Mouse (Mus musculus) adrenal gland, adult 8-10 months (tissue): ENCODE results near the gene Supt5. TPM values are rescaled to one million over a fixed set of nuclear protein-coding genes. Genes with fewer than 3 reads are reported as not detected.
A peak's percentile ranks its signal among the peaks of the same experiment; 100 is the strongest.

Experiments
- DNase-seq: peaks from one replicate; pipeline ENCODE4 v3.0.0; 2022
- total RNA-seq, 4 experiments: library from RNA; stranded (reverse); gene quantifications; 2 replicates each; pipeline ENCODE4 v1.2.4; 2022

The Supt5 gene
- total RNA-seq, 4 experiments from 2014 or later, result 135 to 251 (median 169) TPM

DNA sequence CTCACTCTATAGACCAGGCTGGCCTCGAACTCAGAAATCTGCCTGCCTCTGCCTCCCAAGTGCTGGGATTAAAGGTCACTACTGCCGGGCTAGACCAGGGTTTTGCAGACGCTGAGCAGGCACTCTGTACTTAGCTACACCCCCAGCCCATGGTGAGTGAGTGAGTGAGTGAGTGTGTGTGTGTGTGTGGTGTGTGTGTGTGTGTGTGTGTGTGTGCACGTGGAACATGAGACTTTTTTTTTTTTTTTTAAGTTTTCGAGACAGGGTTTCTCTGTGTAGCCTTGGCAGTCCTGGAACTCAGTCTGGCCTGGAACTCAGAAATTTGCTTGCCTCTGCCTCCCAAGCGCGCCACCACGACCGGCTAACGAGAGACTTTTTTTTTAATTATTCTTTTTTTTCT is 36.1 kb upstream of the Supt5 start:
- DNase-seq, result no peak

DNA sequence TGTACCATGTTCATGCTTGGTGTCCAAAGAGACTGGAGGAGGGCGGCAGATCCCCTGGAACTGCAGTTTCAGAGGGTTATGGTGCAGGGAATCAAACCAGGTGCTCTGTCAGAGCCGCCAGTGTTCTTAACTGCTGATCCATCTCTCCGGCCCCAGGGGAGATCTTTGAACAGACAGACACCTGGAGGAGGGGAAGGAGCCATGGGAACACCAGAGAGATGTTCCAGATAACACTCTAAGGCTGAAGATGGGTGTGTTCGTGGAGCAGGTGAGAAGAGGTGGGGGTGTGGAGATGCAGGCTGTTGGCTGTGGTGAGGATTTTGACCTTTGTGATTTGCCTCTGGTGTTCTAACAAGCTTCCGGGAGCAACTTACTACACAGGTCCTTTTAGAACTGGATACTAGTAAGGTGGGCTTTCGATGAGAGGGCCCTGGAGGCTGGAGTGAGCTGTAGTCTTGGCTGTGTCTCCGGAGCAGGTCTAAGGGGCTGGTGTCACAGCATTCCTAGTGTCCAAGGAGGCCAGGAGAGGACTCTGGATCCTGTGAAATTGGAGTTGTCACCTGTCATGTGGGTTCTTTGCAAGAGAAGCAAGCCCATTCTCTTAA is 35.4 kb upstream of the Supt5 start:
- no peak for DNase-seq

DNA sequence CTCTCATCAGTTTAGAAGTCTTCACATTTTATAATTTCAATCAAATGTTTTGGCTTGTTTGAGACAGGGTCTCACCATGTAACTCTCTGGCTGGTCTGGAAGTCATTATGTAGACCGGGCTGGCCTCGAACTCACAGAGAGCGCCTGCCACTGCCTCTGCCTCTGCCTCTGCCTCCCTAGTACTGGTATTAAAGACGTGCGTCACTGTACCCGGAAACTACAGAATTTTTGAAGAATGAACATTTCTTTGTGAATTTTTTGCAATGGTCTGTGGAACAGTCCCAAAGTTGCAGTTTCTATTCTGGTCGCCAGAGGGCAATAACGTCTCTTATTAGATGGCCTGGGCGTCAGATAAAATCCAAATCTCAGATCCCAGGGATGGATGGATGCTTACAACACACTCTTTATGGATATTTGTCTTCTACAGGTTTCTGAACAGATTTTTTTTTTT is 34.6 kb upstream of the Supt5 start:
- peak; percentile 77 for DNase-seq

DNA sequence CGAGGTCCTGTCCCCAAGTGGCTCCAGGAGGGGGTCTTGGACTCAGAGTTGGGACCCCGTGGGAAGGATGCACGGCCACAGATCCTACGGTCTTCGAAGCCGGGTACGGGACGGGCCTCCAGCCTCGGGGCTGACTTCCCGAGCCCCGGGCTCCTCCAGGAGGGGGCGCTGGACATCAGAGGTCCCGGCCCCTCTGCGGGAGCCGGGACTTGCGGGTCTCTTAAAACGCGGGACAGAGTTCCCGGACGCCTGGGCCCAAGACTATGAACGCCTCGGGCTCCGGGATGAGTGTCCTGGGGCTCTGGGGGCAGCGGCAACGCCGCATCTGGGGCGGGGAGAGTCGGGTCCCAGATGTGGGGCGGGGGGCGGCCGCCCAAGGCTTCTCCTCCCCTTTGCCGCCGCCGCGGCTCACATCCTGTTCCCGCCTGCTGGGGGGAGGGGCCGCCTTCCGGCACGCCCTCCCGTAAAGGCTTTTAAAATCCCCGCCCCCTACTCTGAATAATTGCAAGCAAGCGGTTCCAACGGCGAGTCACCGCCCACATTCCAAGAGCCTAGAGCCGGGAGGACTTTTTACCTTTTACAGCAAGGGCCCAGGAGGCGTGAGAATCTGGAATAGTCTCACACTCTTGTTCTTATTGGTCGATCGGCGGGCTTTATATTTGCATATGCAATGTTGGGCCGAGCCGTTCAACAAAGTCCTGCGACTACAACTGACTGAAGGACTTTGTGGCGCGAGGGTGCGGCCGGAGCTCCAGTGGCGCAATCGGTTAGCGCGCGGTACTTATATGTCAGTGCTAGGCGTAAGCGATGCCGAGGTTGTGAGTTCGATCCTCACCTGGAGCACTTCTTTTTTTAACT is 33.9 kb upstream of the Supt5 start, which contains the start of gene Plekhg2:
TSS of gene Plekhg2 (minus strand) at position 349 of the 858 bp plus-strand sequence.
- peak; percentile 98 for DNase-seq

DNA sequence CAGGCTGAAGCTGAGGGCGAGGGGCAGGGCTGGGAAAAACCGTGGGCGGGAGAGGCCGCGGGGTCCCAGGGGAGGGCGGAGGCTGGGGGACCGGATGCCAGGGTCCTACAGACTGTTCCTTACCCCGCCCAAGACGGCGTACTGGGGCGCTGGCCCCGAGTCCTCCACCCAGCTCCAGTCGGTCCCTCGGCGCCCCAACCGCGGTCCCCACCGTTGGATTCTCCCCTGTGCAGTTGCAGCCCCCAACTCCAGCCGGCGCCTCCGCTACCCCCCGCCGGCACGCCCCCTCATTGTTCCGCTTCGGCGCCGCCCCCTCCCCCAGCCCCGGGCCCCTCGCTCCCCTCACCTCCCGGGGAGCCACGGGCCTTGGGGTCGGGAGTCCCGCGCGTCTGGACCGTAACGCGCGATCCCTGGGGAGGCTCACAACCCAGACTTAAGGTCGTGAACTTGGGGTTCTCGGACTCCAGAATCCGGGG is 33.0 kb upstream of the Supt5 start:
- DNase-seq, result peak; percentile 49

DNA sequence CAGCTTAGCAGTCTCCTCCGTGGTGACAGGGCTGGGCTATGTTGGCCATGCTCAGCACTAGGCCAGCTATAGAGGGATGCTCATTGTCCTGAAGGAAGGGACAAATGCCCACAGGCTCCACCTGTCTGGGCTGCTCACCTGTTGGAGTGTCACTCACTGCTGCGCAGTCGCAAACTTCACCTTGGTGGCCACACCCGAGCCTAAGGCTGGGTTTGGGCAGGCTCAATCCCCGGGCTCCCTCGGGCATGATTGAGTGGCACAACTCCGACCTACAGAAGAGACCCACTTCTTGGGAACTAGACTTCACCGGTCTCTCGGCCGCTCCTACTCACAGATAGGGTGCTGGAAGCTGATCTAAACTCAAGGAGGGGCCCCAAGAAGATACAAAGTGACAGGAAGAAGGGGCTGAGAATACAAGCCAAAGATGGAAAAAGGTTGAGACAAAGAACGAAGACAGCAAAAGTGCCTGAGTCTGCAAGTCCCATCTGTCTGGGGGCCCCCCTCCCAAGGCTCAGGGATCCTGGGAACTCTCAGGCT is 32.5 kb upstream of the Supt5 start:
- no peak for DNase-seq

DNA sequence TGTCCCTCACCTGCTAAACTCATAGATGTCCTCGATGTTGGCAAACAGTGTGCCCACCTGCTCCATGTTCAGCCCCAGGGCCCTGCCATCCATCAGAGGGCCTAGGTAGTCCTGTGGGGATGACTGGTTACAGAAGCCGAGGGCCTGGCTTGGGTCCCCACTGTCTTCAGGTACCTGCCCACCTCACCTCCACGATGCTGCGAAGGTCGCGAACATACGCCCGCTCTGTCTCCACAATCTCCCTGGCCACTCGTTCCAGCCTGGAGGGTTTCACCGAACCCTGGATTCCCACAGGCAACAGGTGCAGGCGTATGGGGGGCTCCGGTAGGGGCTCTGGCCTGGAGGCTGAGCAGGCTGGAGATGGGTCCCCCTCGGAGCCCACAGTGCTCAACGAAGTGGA is 31.5 kb upstream of the Supt5 start:
- no peak for DNase-seq

DNA sequence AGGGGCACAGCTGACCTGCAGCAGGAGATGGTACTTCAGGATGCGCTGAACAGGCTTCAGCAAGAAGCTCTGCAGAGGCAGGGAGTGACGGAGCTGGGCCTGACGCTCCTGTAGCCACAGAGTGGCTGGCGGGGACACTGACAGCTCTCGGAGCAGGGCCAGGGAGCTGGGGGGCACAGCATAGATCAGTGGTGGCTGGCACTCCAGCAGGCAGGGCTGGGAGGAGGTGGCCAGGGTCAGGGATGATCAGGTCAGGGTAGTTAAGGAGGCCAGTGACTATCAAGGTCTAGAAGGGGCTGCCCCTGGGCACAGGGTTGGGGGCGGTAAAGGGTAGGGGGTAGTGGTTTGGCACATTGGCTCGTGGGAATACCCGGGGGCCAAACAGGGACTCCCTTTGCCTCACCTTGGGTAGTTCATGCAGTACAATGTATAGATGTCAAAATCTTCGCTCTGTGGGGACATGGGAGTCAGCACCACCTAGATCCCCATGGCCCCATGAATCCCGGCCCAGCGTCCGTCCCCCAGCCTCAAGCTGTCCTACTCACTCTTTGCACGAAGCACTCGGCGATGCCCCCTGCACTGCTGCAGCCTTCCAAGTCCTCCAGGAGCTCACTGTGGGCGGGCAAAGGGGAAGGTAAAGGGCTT is 29.9 kb upstream of the Supt5 start:
- DNase-seq, result no peak

DNA sequence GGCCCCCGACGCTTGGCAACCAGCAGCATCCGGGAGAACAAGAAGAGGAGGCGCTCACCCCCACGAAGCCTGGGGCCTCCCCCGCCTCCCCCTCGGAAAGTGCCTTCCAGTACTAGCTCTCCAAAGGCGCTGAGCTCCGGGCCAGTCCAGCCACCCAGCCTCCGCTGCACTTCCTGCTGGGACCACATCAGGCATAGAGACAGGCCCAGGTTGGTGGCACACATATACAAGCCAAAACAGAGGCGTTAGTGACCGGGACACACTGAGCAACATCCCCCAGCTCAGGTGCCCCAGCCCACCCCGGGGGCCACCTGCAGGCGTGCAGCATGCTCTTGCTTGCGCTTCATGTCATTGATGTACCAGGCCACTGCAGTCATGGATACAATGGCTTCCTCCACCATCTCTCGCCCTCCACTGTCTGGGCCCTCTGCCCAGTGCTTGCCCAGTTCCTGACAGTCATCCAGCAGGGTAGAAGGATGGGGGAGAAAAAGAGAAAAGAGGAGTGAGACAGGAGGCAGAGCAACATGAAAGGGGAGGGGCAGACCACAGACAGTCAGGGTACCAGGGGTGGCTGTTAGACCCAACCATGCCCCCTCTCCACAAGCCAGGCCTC is 29.2 kb upstream of the Supt5 start:
- no peak for DNase-seq

DNA sequence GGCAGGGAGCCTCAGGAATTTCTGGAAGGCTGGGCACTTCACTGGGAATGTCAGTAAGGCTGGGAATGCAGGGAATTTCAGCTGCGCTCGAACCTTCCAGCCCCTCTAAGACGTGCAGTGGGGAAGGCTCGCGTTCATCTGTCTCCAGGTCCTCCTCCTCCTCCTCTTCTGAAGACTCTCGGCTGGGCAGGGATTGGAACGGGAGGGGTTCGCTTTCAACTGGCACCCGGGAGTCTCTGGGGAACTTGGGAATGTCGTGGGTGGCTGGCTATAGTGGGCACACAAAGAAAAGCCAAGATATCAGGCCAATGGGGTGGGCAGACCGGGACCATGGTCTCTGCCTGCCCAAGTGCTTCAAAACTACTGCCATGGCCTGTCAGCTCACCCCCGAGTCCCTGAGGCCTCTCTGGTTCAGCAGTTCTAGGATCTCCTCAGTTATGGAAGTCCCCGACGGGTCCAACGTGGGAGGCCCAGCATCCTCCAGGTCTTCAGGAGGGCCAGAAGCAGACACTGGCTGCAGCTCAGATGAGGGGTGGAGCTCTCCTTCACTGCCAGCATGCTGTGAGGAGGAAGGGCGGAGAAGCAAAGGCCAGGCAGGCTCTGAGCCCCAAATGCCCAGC is 24.0 kb upstream of the Supt5 start:
- no peak for DNase-seq

DNA sequence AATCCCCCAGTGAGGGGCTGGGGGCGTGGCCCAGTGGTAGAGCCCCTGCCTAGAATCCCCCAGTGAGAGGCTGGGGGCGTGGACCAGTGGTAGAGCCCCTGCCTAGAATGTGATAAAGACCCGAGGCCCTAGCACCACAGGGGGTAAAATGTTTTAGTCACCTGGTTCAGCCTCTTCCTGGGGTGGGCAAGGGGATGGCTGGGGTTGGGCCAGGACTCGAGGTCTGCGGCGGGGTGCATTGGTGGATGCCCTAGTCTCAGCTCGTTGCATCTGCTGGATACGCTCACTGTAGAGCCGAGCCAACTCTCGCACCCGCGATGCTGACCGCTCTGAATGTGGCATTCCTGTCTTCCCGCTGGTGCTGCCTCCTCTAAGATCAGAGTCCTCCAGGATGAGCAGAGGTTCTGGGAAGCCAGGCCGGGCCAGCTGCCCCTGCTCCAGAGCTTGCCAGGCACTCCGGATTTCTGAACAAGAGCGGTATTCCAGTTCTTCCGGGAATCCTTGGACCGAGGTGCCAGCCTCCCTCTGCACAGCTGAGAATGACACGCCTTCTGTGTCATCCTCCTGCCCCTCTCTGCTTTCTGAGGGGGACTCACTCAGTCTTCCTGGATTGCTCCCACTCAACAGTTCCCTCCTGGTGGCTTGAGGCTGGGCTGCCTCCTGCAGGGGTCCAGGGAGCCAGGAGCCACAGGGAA is 23.2 kb upstream of the Supt5 start:
- no peak for DNase-seq

DNA sequence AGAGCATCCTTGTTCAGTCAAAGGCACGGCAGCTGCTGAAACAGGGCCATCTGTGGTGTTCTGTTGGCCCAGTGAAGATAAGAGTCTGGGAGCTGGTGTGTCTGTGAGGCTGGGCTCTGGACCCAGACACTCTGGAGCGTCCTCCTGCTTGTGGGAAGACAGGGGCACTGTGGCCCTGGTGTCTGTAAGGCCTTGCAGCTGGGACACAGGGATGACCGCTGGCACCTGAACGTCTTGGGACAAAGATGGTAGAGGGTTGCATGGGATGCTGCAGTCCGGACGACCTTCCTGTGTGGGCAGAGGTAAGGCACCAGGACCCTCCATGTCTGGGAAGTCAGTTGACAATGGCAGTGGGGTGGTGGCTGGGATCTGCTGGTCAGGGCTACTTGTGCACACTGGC is 21.7 kb upstream of the Supt5 start:
- DNase-seq, result no peak

DNA sequence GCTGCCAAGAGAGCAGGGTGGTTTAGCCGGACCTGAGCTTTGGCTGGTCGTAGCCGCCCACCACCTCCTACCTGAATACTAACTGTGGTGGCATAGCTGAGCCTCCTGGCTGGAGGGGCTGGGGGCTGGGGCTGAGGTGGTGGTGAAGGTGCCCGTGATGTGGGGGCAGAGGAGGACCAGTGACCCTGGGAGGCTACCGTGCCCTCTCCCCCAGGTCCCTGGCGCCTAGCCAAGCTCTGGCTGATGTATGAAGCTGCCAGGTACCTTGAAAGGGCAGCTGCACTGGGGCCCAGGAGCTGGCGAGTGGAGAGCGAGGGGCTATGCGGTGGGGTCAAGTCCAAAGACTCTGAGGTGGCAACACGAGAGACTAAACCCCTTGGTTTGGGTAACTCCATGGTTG is 21.3 kb upstream of the Supt5 start:
- DNase-seq, result no peak

DNA sequence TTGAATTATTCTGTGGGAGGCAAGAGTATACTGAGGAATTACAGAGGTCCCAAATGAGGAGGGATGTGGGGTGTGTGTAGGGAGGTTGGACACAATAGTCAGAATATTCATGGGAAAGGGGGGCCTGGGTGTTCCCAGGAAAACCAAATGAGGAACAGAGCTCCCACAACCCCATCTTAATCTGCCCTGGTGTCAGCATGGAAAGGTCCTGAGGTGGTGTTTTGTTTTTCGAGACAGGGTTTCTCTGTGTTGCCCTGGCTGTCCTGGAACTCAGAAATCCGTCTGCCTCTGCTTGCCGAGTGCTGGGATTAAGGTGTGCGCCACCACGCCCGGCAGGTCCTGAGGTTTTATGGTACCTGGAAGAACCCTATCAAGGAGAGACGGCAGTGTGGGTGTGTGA is 19.9 kb upstream of the Supt5 start:
- no peak for DNase-seq

DNA sequence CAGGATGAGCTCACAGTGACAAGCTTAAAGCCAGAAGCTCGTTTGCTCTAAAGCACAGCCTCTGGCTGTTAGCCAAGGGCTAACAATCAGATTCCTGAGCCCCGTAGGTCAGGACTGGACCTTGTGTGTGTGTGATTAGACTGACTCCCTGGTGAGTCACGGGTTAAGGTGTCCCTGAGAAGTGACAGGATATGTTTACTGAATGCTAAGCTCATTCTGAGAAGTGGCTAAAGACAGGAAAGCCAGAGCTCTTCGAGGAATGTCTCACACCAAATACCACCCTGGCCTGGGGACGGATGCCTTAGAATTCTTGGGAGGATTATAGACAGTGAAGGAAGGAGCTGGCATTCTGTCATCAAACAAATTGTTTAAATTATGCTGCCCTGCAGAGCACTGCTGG is 19.4 kb upstream of the Supt5 start:
- DNase-seq, result peak; percentile 50

DNA sequence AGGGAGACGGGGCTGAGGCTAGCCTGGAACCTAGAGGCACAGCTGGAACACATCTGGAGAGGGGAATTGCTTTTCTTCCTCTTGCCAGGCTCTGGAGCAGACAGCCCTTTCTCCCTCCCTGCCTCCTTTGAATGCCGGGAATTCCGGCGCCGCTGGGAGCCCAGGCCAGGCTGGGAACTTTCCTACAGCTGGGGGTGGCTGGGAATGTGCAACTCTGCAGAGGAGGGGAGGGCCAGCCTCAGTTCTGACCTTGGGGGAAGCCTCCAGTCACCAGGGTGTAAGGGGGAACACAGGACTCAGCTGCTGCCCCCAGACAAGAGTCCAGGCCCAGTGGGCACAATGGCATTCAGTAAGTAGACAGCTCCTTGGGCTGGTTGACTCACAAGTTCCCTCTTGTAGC is 18.4 kb upstream of the Supt5 start:
- no peak for DNase-seq

DNA sequence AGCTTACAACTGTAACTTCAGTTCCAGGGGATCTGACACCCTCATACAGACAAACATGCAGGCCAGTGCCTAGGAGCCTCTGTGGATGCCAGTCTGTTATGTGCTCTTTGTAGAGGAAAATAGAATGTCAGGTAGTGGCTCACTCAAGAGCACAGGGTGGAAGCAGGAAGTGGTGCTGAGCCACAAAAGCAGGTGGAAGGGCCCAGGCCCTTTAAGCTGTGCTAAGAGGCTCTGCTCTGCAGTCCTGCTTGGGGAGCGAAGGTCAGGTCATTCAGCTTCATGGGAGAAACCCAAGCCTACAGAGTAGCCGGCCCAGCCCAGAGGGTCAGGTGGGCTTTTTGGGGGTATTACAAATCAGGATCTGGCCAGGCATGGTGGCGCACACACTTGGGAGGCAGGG is 16.7 kb upstream of the Supt5 start:
- no peak for DNase-seq

DNA sequence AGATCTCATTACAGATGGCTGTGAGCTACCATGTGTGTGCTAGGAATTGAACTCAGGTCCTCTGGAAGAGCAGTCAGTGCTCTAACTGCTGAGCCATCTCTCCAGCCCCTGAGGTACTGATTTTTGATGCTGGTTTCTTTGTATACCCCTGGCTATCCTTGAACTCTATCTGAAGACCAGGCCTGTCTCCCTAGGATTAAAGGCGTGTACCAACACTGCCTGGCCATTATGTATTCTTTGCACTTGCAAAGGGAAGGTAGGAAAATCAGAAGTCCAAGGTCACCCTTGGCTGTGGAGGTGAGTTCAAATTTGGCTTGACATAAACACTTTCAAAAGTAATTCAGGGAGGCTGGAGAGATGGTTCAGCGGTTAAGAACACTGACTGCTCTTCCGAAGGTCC is 16.1 kb upstream of the Supt5 start:
- DNase-seq, result no peak

DNA sequence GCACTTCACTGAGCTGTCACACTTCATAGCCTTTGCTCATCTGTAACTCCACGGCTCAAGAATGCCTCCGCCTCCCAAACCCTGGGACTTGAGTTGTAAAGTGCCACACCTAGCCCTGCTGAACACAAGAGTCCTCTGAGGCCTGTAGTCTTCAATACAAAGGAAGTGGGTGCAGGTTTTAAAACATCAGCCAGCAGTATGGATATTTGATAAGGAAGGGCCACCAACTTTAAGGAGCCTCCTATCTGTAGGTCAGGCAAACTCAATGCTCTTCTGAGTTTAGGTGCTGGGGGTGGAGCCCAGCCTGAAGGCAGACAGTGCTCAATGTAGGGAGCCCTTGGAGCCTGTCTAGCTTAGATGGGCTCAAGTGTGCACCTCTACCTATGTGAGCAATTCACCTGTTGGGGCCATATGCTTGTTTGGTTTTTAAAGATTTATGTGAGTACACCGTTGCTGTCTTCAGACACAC is 15.6 kb upstream of the Supt5 start:
- no peak for DNase-seq

DNA sequence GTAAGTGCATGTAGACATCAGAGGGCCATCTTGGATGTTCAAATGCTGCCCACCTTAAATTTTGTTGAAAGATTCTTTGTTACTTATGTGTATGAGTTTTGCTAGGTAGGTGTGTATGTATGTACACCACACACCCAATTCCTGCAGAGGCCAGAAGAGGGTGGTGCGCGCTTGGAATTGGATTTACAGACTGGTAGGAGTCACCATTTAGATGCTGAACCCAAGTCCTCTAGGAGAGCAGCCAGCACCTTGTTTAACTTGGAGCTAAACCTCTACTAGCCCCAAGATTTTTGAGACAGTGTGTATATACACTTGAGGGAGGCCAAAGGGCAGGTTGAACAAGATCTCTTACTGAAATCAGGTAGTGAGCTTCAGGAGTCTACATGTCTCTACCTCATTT is 14.7 kb upstream of the Supt5 start:
- DNase-seq, result no peak

DNA sequence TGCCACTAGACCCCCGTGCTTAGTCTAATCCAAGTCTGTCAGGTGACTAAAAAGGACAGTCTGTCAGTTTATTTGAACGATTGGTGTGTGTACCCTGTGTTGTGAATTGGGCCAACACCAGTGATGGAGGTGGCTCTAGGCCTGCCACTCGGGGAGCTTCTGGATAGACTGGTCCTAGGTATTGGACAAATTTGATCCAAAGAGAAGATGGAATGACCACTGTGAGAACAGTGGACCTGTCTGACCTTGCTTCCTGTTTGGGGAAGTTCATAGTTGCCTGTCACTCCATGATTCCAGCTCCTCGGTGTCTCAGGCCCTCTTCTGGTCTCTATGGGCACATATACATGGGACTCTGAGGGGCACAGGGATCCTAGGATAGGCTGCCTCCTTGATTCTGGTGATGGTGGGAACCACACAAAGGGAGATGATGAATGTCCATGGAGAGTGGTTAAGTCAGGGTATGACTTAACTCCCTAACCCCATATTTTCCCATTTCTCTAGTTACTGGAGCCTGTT is 13.2 kb upstream of the Supt5 start:
- DNase-seq, result no peak
